Mouse (Mus musculus) midbrain, embryonic 11.5 days (tissue): ENCODE results near the gene Sun2. TPM values are rescaled to one million over a fixed set of nuclear protein-coding genes. Genes with fewer than 3 reads are reported as not detected.

ENCODE experiments used
- ATAC-seq: fragments of 200-750 bp; cut with Nextera tagmentation; 2 replicates; pipeline ENCODE4 v1.8.0; 2017; ENCODE audit warnings: moderate TSS enrichment, moderate library complexity; ENCODE audit not compliant: low FRiP score
- DNase-seq: peaks from one replicate; pipeline ENCODE4 v3.0.0; 2015; ENCODE audit warnings: low spot score; ENCODE audit errors: missing footprints
- H3K27ac ChIP-seq: fragments of 300-500 bp; sonication (generic); 2 replicates; pipeline ENCODE4 v1.5.1; 2014; ENCODE audit warnings: low read depth, low read length
- H3K27me3 ChIP-seq: fragments of 300-500 bp; sonication (generic); 2 replicates; pipeline ENCODE4 v1.6.1; 2014; ENCODE audit warnings: mild to moderate bottlenecking, low read length, moderate library complexity, mixed read lengths; ENCODE audit not compliant: control insufficient read depth, insufficient read depth
- H3K36me3 ChIP-seq: fragments of 300-500 bp; sonication (generic); 2 replicates; pipeline ENCODE4 v1.6.1; 2014; ENCODE audit warnings: mild to moderate bottlenecking, low read length, moderate library complexity, mixed read lengths; ENCODE audit not compliant: control insufficient read depth, insufficient read depth
- H3K4me1 ChIP-seq: fragments of 300-500 bp; sonication (generic); 2 replicates; pipeline ENCODE4 v1.6.1; 2014; ENCODE audit warnings: low read length; ENCODE audit not compliant: control insufficient read depth, insufficient read depth
- H3K4me2 ChIP-seq: fragments of 300-500 bp; sonication (generic); 2 replicates; pipeline ENCODE4 v1.6.1; 2014; ENCODE audit warnings: mild to moderate bottlenecking, moderate library complexity
- H3K4me3 ChIP-seq: fragments of 300-500 bp; sonication (generic); 2 replicates; pipeline ENCODE4 v1.5.1; 2014; ENCODE audit warnings: low read depth, low read length
- H3K9ac ChIP-seq: fragments of 300-500 bp; sonication (generic); 2 replicates; pipeline ENCODE4 v1.6.1; 2014; ENCODE audit warnings: low read length
- H3K9me3 ChIP-seq: fragments of 300-500 bp; sonication (generic); 2 replicates; pipeline ENCODE4 v1.6.1; 2016; ENCODE audit warnings: low read length; ENCODE audit not compliant: control insufficient read depth
- WGBS: fragments of 180-500 bp; shearing (Covaris S2); extraction: QIAGEN DNeasy Blood & Tissue Kit; methylation state at CpG from one replicate; pipeline ENCODE4 v1.1.7; 2014; 5-methylcytosine and 5-hydroxymethylcytosine counted together
- polyA plus RNA-seq: library from polyadenylated mRNA; unstranded; fragments of >200 nt; fragmentation: Nextera tagmentation; extraction: Ambion mirVana; gene quantifications from 2 replicates; pipeline ENCODE4 v1.2.1, GENCODE M21; 2014

Gene Sun2
- polyA plus RNA-seq, 1 experiment from 2014 or later: 4.2 TPM

DNA sequence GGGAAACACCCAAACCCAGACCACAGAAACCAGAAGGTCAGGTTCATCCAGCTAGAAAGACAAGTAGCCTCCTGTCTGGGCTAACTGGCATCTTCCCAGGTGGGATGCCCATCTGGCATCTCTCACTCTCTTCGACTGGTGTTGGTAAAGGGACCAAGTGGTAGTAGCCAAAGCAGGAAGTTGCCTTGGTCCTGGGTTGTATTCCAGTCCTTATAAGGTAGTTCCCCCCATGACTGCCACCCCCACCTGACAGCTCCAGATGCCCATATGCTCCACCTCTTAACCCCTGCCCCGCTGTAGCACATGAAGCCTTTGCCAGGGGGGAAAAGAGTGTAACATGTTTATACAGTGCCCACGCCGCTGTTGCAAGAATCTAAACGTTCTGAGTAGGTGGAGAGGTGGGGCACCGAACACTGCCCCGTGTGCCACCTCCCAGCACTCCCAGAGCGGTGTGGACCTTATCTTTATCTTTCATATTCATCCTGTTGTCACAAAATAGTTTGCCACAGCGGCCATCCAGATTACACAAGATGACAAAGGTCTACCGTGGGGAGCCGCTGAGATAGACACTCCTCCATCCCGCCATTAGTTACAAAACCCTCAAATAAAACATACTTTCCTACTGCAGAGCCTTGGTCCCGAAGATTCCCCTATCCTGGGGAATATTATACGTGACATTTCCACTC is 1.0 kb downstream of the Sun2 start:
- Histone ChIP-seq H3K4me1 (peaks cover 11% of the 10 kb centered on the region), H3K27me3 (no peaks in the 10 kb centered on the region), H3K27ac (no peak overlapping the region), H3K4me2 (peak overlapping the region; percentile 93), H3K36me3 (peaks cover 8% of the 10 kb centered on the region), H3K4me3 (peak overlapping the region; percentile 98), H3K9me3 (no peaks in the 10 kb centered on the region), H3K9ac (peak overlapping the region; percentile 90)
- ATAC-seq (no peak), DNase-seq (peak; percentile 88)
- WGBS: 46% methylated on average over 14 of the region's 14 CpGs

DNA sequence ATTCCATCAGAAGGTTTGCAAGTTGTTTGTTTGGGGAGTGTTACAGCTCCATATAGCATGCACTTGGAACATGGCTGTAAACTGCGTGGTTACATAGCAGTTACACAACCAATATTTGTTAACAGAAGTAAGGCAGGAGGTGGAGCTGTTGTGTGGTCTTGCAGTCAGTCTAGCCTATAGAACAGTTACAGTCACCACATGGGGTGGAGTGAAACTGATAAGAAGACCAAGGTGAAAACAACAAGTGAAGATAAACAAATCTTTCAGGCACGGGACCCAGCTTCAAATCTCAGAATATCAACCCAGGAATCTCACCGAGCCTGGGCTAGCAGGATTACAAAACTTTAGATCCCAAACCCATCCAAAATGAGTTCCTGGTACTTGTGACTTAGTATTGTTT is 1.6 kb downstream of the Sun2 start:
- Histone ChIP-seq H3K27me3 (no peaks in the 10 kb centered on the region), H3K4me2 (peak overlapping the region; percentile 93), H3K9ac (no peak overlapping the region), H3K36me3 (peaks cover 8% of the 10 kb centered on the region), H3K9me3 (no peaks in the 10 kb centered on the region), H3K27ac (no peak overlapping the region), H3K4me3 (no peak overlapping the region), H3K4me1 (peaks cover 11% of the 10 kb centered on the region)
- DNase-seq (no peak), ATAC-seq (no peak)
- 80% methylated on average over 3 of the region's 3 CpGs for WGBS

GRCm38 (mm10) chr15:79734311-79734710 is 8.0 kb downstream of the Sun2 start:
- no peaks in the 10 kb centered on the region for H3K9me3 ChIP-seq
- no peaks in the 10 kb centered on the region for H3K4me1 ChIP-seq
- H3K36me3 ChIP-seq: peaks cover 10% of the 10 kb centered on the region
- DNase-seq (no peak), ATAC-seq (no peak)
- H3K4me2 ChIP-seq: no peak overlapping the region
- H3K27ac ChIP-seq: no peak overlapping the region
- H3K4me3 ChIP-seq: no peak overlapping the region
- H3K27me3 ChIP-seq: no peaks in the 10 kb centered on the region
- H3K9ac ChIP-seq: no peak overlapping the region
- 87% methylated on average over 8 of the region's 8 CpGs for WGBS

GRCm38 (mm10) chr15:79733640-79734039 is 8.7 kb downstream of the Sun2 start:
- Histone ChIP-seq H3K4me1 (no peaks in the 10 kb centered on the region), H3K4me3 (no peak overlapping the region), H3K27me3 (no peaks in the 10 kb centered on the region), H3K9ac (no peak overlapping the region), H3K9me3 (no peaks in the 10 kb centered on the region), H3K36me3 (peaks cover 7% of the 10 kb centered on the region), H3K27ac (no peak overlapping the region), H3K4me2 (no peak overlapping the region)
- no peak for DNase-seq
- no peak for ATAC-seq
- 80% methylated on average over 4 of the region's 4 CpGs for WGBS

GRCm38 (mm10) chr15:79733192-79733591 is 9.1 kb downstream of the Sun2 start:
- H3K4me3 ChIP-seq: no peak overlapping the region
- ATAC-seq (no peak), DNase-seq (no peak)
- no peaks in the 10 kb centered on the region for H3K4me1 ChIP-seq
- no peak overlapping the region for H3K9ac ChIP-seq
- WGBS: 98% methylated on average over 8 of the region's 8 CpGs
- H3K36me3 ChIP-seq: peaks cover 5% of the 10 kb centered on the region; the same call in 1 of the 2 replicates
- no peaks in the 10 kb centered on the region for H3K9me3 ChIP-seq
- H3K4me2 ChIP-seq: no peak overlapping the region
- H3K27ac ChIP-seq: no peak overlapping the region
- H3K27me3 ChIP-seq: no peaks in the 10 kb centered on the region

- H3K27ac ChIP-seq: no peak overlapping the region
- H3K36me3 ChIP-seq: peaks cover 3% of the 10 kb centered on the region; the same call in 1 of the 2 replicates
- H3K4me1 ChIP-seq: no peaks in the 10 kb centered on the region
- H3K9ac ChIP-seq: no peak overlapping the region
- H3K9me3 ChIP-seq: no peaks in the 10 kb centered on the region
- H3K27me3 ChIP-seq: no peaks in the 10 kb centered on the region
- no peak overlapping the region for H3K4me2 ChIP-seq
- no peak overlapping the region for H3K4me3 ChIP-seq
- DNase-seq (no peak), ATAC-seq (no peak)
- WGBS: 84% methylated on average over 7 of the region's 7 CpGs
These were observed 10.8 kb downstream of the Sun2 start for GRCm38 (mm10) chr15:79731554-79731953.

DNA sequence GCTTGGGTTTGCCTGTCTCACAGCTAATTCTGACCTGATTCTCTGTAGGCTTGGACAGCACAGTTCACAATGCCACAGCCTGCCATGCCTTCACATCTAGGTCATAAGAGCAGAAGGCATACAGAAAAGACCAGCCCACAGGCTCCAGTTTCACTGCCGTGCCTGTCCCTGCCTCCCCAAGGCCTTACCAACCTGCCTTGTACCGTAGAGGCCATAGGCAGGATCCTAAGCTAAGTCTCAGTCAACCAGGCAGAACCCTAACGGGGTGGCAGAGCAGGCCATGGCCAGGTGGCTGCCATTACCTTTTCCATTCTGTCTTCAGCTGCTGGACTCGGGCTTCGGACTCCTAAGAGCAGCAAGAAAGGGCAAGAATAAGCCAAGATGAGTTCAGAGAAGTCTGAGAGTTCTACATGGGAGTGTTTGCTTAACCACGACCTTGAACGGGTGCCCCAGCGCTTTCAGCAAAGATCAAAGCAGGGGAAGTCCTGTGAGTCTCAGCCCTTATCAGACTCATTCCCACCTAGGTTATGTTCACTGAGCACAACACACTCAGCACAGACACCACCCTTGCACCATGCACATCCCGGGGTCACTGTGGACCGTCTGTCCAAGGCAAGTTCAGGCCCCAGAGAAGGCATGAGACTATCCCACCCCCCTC is 13.5 kb downstream of the Sun2 start:
- Histone ChIP-seq H3K4me1 (no peaks in the 10 kb centered on the region), H3K36me3 (0 out of 2 replicates have a peak, but pooled peaks cover 4% of the 10 kb centered on the region), H3K4me2 (no peak overlapping the region), H3K27me3 (no peaks in the 10 kb centered on the region), H3K27ac (no peak overlapping the region), H3K4me3 (no peak overlapping the region), H3K9me3 (no peaks in the 10 kb centered on the region), H3K9ac (no peak overlapping the region)
- DNase-seq (no peak), ATAC-seq (no peak)
- 86% methylated on average over 10 of the region's 10 CpGs for WGBS

- H3K4me1 ChIP-seq: no peaks in the 10 kb centered on the region
- H3K27ac ChIP-seq: no peak overlapping the region
- 55% methylated on average over 5 of the region's 5 CpGs for WGBS
- no peak for DNase-seq
- H3K4me3 ChIP-seq: no peak overlapping the region
- no peaks in the 10 kb centered on the region for H3K27me3 ChIP-seq
- H3K36me3 ChIP-seq: 0 out of 2 replicates have a peak, but pooled peaks cover 4% of the 10 kb centered on the region
- H3K9ac ChIP-seq: no peak overlapping the region
- no peak for ATAC-seq
- H3K9me3 ChIP-seq: no peaks in the 10 kb centered on the region
- no peak overlapping the region for H3K4me2 ChIP-seq
These were observed 14.0 kb downstream of the Sun2 start for GRCm38 (mm10) chr15:79728311-79728710.

- ATAC-seq: no peak
- Histone ChIP-seq H3K4me3 (no peak overlapping the region), H3K4me1 (no peaks in the 10 kb centered on the region), H3K27me3 (no peaks in the 10 kb centered on the region), H3K9me3 (no peaks in the 10 kb centered on the region), H3K36me3 (0 out of 2 replicates have a peak, but pooled peaks cover 4% of the 10 kb centered on the region), H3K4me2 (no peak overlapping the region), H3K27ac (no peak overlapping the region), H3K9ac (no peak overlapping the region)
- no peak for DNase-seq
- WGBS: 77% methylated on average over 6 of the region's 6 CpGs
These were observed 14.5 kb downstream of the Sun2 start for GRCm38 (mm10) chr15:79727840-79728239.
